Mouse (Mus musculus) cerebellum, adult 18-20 months (tissue): Measurements from ENCODE around the gene Rab3gap1.
A peak's percentile ranks its signal among the peaks of the same experiment; 100 is the strongest.

Experiments
- DNase-seq, 2 experiments: peaks; one replicate each; pipeline ENCODE4 v3.0.0; 2021

Rab3gap1 gene

DNA sequence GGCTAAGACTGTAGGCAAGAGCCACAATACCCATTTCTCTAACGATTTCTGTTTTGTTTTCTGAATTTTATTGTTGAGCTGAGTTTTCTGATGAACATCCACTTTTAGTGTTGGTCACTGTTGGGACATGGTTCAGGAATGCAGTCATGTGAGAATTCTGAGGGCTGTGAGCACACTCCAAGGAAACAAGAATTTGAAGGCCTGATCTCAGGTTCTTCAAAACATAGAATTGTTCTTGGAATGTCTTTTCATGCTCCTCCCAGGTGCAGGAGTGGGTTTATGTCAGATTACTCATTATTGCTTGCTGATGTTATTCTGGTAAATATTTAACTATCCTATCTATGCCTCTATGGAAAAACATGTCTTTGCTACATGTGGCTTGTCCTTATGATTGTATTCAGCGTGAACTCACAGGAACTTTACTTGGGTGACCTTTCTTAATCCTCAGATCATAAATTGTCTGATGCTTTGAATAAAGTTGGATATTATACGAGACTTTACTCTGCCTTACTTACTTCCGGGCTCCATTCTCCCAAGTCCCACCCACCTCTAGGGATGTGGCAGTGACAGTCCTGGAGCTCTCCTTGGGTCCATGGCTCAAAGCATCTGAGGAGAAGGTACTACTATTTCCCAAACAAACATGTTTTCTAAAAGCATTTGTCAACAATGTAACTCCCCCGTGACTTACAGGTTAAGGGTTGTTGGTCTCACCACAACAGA is 114.9 kb downstream of the Rab3gap1 start:
- DNase-seq = no peak

DNA sequence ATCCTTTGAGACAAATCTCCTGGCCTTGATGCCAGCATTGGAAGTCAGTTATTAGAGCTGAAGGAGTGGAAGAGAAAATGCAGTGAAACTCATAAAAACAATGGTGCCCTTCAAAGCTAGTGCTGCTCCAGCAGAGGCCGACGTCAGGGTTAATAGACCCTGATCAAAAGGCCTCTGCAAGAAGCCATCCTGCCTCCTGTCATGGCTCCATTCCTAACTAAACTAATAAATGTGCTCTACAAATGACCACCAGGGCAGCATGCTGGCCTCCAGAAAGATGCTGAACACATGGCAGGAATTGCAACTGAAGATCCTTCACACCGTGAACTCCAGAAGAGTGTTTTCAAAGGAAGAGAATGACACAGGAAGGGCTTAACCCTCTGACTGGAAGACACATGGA is 116.8 kb downstream of the Rab3gap1 start:
- no peak for DNase-seq

DNA sequence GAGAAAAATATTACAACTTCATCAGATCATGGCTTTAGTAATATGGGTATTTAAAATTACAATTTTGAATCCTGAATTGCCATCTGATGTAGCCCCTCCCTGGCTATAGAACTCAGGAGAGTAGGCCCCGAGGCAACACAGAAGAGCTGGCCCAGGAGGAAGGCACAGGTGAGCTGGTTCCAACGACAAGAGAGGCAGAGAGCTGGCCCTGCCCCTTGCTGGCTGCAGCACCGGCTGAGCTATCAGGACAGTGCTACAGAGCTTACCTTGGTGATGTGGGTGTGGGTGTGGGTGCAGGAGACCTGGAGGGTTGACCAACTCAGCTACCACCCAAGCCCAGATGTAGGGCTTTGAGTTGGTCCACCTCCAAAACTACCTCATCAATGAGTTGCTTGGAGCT is 119.7 kb downstream of the Rab3gap1 start:
- peak in 1 of 2 experiments; percentile 4 for DNase-seq

DNA sequence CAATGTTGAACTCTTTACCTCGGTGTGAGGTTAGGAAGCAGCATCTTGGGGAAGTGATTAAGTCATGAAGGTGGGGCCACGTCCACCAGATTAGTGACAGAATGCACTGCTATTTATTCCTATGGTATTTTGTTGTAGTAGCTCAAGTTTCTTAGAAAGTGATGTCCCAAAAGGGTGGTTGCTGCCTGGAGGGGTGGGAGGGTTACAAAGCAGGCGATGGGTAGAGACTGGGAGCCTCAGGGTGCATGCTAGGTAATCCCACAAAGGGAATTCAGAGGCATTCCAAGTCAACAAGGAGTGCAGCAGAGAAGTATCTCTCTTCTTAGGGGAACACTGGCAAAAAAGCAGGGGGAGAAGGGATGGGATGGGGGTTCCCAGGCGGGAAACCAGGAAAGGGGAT is 120.8 kb downstream of the Rab3gap1 start:
- no peak for DNase-seq

DNA sequence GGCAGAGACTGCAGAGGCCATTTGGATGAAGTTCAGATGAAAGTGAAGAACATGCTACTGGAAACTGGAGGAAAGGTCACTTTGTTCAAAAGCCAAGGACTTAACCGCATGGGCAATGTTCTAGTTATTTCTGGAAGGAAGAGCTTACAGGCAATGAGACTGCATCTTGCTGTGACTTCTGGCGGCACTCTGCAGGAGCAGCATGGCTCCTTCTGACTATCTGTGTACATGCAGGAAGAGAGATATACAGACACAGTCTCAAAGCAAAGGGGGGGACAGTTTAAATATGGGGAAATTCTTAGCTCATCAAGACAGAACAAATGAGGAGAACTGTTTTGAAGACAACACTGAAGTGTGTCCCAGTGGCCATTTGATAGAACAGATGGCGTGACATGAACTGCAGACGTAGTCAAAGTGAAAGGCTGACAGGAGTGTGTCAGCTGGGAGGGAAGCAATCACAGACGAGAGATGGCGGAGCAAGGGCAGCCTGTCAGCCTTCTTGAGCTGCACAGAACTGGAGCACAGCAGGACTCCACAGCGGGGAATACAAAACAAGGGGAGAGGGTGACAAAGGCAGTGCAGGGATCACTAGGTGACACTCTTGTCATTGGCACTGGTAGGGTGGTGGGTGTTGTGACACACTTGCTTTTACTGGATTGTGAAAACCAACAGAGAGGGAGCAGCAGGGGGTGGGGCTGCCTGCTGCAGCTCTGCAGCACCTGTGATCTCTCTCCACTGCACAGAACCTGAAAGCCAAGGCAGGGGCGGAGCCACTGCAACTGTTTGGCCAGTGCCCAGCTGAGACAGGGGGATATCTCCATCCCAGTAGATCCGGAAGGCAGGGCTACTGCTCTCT is 121.5 kb downstream of the Rab3gap1 start:
- peak; percentile 56 to 68 for DNase-seq
